Mouse (Mus musculus): ENCODE data around the gene Rnf7. TPM values are rescaled to one million over a fixed set of nuclear protein-coding genes. Genes with fewer than 3 reads are reported as not detected.
"Not testable (repeated sequence)": the region's sequence is repeated elsewhere in the genome, so short reads cannot be mapped to it uniquely, and the experiment has no call there.

Gene Rnf7
- polyA plus RNA-seq, 1 experiment from 2014 or later: 242 TPM

- no peaks in the 10 kb centered on the region for H3K27me3 ChIP-seq
- H3K9me3 ChIP-seq: no peaks in the 10 kb centered on the region; the same call in 1 of the 2 replicates
- no peak for ATAC-seq (ENCODE audit: low FRiP score, low read depth)
- H3K36me3 ChIP-seq: no peaks in the 10 kb centered on the region
- peaks cover 7% of the 10 kb centered on the region for H3K4me1 ChIP-seq
- 81% methylated on average over 6 of the region's 6 CpGs for WGBS
- no peak overlapping the region for H3K27ac ChIP-seq (replicated peaks)
- H3K9ac ChIP-seq (replicated peaks): no peak overlapping the region
- H3K4me3 ChIP-seq: no peak overlapping the region
- H3K4me2 ChIP-seq (replicated peaks): no peak overlapping the region
These were observed 24.6 kb upstream of the Rnf7 start for GRCm38 (mm10) chr9:96502856-96503610.

GRCm38 (mm10) chr9:96501217-96501616 lies 22.7 kb upstream of the Rnf7 start:
- ATAC-seq (ENCODE audit: low FRiP score, low read depth): no peak
- H3K27me3 ChIP-seq: no peaks in the 10 kb centered on the region
- H3K9ac ChIP-seq (replicated peaks): no peak overlapping the region
- H3K36me3 ChIP-seq: no peaks in the 10 kb centered on the region
- H3K27ac ChIP-seq (replicated peaks): no peak overlapping the region
- WGBS: 85% methylated on average over 7 of the region's 7 CpGs
- H3K4me2 ChIP-seq (replicated peaks): no peak overlapping the region
- H3K4me1 ChIP-seq: peaks cover 5% of the 10 kb centered on the region
- H3K9me3 ChIP-seq: no peaks in the 10 kb centered on the region; the same call in 1 of the 2 replicates
- H3K4me3 ChIP-seq: no peak overlapping the region

- Histone ChIP-seq H3K36me3 (no peaks in the 10 kb centered on the region), H3K4me3 (no peak overlapping the region), H3K9me3 (no peaks in the 10 kb centered on the region), H3K27ac (replicated peaks) (no peak overlapping the region), H3K27me3 (no peaks in the 10 kb centered on the region), H3K4me1 (no peaks in the 10 kb centered on the region), H3K4me2 (replicated peaks) (no peak overlapping the region), H3K9ac (replicated peaks) (no peak overlapping the region)
- 49% methylated on average over 3 of the region's 3 CpGs for WGBS
- no peak for ATAC-seq (ENCODE audit: low FRiP score, low read depth)
These were observed 14.7 kb upstream of the Rnf7 start for GRCm38 (mm10) chr9:96493212-96493611.

GRCm38 (mm10) chr9:96491810-96492209 lies 13.3 kb upstream of the Rnf7 start:
- ATAC-seq (ENCODE audit: low FRiP score, low read depth): no peak
- Histone ChIP-seq H3K9ac (replicated peaks) (no peak overlapping the region), H3K4me2 (replicated peaks) (0 out of 2 replicates have a peak overlapping the region, but pooled peaks have one; percentile 12), H3K27ac (replicated peaks) (no peak overlapping the region), H3K4me3 (no peak overlapping the region), H3K27me3 (no peaks in the 10 kb centered on the region), H3K36me3 (no peaks in the 10 kb centered on the region), H3K4me1 (no peaks in the 10 kb centered on the region), H3K9me3 (no peaks in the 10 kb centered on the region)
- WGBS: 38% methylated on average over 12 of the region's 12 CpGs

GRCm38 (mm10) chr9:96487869-96488268 lies 9.4 kb upstream of the Rnf7 start:
- H3K9ac ChIP-seq (replicated peaks); H3K4me3 ChIP-seq; H3K27ac ChIP-seq (replicated peaks); H3K36me3 ChIP-seq; ATAC-seq (ENCODE audit: low FRiP score, low read depth); H3K27me3 ChIP-seq; H3K4me2 ChIP-seq (replicated peaks); H3K4me1 ChIP-seq; H3K9me3 ChIP-seq: not testable (repeated sequence)
- 93% methylated on average over 5 of the region's 5 CpGs for WGBS

GRCm38 (mm10) chr9:96483648-96484047 lies 5.2 kb upstream of the Rnf7 start:
- Histone ChIP-seq H3K9me3 (no peaks in the 10 kb centered on the region), H3K4me2 (replicated peaks) (no peak overlapping the region), H3K27ac (replicated peaks) (no peak overlapping the region), H3K4me3 (no peak overlapping the region), H3K27me3 (0 out of 2 replicates have a peak, but pooled peaks cover 4% of the 10 kb centered on the region), H3K9ac (replicated peaks) (no peak overlapping the region), H3K4me1 (0 out of 2 replicates have a peak, but pooled peaks cover 2% of the 10 kb centered on the region), H3K36me3 (no peaks in the 10 kb centered on the region)
- ATAC-seq (ENCODE audit: low FRiP score, low read depth): no peak
- 55% methylated on average over 2 of the region's 2 CpGs for WGBS

- H3K9ac ChIP-seq (replicated peaks): no peak overlapping the region
These were observed 4.6 kb upstream of the Rnf7 start for GRCm38 (mm10) chr9:96483028-96483427.

GRCm38 (mm10) chr9:96472356-96472755 lies 6.1 kb downstream of the Rnf7 start:
- Histone ChIP-seq H3K4me2 (replicated peaks) (no peak overlapping the region), H3K4me1 (peaks cover 12% of the 10 kb centered on the region), H3K4me3 (no peak overlapping the region), H3K27me3 (no peaks in the 10 kb centered on the region), H3K36me3 (peaks cover 33% of the 10 kb centered on the region), H3K9me3 (no peaks in the 10 kb centered on the region), H3K27ac (replicated peaks) (no peak overlapping the region), H3K9ac (replicated peaks) (no peak overlapping the region)
- ATAC-seq (ENCODE audit: low FRiP score, low read depth): no peak
- 86% methylated on average over 3 of the region's 3 CpGs for WGBS

More at GRCm38 (mm10) chr9:96483028-96483427, 4.6 kb upstream of the Rnf7 start:
- no peak overlapping the region for H3K27ac ChIP-seq (replicated peaks)
- H3K27me3 ChIP-seq: 0 out of 2 replicates have a peak, but pooled peaks cover 4% of the 10 kb centered on the region
- 0 out of 2 replicates have a peak, but pooled peaks cover 2% of the 10 kb centered on the region for H3K4me1 ChIP-seq
- no peak overlapping the region for H3K4me2 ChIP-seq (replicated peaks)
- no peaks in the 10 kb centered on the region for H3K36me3 ChIP-seq
- 71% methylated on average over 3 of the region's 3 CpGs for WGBS
- ATAC-seq (ENCODE audit: low FRiP score, low read depth): no peak
- H3K4me3 ChIP-seq: no peak overlapping the region
- H3K9me3 ChIP-seq: no peaks in the 10 kb centered on the region

GRCm38 (mm10) chr9:96471681-96472080 lies 6.8 kb downstream of the Rnf7 start:
- not testable (repeated sequence) for ATAC-seq (ENCODE audit: low FRiP score, low read depth); H3K4me1 ChIP-seq
- H3K36me3 ChIP-seq: peaks cover 38% of the 10 kb centered on the region

GRCm38 (mm10) chr9:96470266-96470974 lies 8.1 kb downstream of the Rnf7 start:
- Histone ChIP-seq H3K4me1 (0 out of 2 replicates have a peak, but pooled peaks cover 2% of the 10 kb centered on the region), H3K27me3 (no peaks in the 10 kb centered on the region), H3K4me2 (replicated peaks) (no peak overlapping the region), H3K36me3 (peaks cover 35% of the 10 kb centered on the region), H3K27ac (replicated peaks) (no peak overlapping the region), H3K4me3 (no peak overlapping the region), H3K9me3 (no peaks in the 10 kb centered on the region), H3K9ac (replicated peaks) (no peak overlapping the region)
- WGBS: 92% methylated on average over 8 of the region's 8 CpGs
- no peak for ATAC-seq (ENCODE audit: low FRiP score, low read depth)

More at GRCm38 (mm10) chr9:96471681-96472080, 6.8 kb downstream of the Rnf7 start:
- not testable (repeated sequence) for H3K4me2 ChIP-seq (replicated peaks); H3K27ac ChIP-seq (replicated peaks); H3K9ac ChIP-seq (replicated peaks); H3K9me3 ChIP-seq; H3K4me3 ChIP-seq; H3K27me3 ChIP-seq
- 79% methylated on average over 4 of the region's 4 CpGs for WGBS

- H3K9ac ChIP-seq (replicated peaks): no peak overlapping the region
- peaks cover 35% of the 10 kb centered on the region for H3K36me3 ChIP-seq
- WGBS: 79% methylated on average over 8 of the region's 8 CpGs
- ATAC-seq (ENCODE audit: low FRiP score, low read depth): no peak
- no peaks in the 10 kb centered on the region for H3K4me1 ChIP-seq
- H3K4me2 ChIP-seq (replicated peaks): no peak overlapping the region
- no peak overlapping the region for H3K27ac ChIP-seq (replicated peaks)
- no peaks in the 10 kb centered on the region for H3K9me3 ChIP-seq
- no peaks in the 10 kb centered on the region for H3K27me3 ChIP-seq
- no peak overlapping the region for H3K4me3 ChIP-seq
These were observed 8.8 kb downstream of the Rnf7 start for GRCm38 (mm10) chr9:96469556-96470265.

- H3K4me3 ChIP-seq: no peak overlapping the region
- H3K36me3 ChIP-seq: peaks cover 36% of the 10 kb centered on the region
- no peak overlapping the region for H3K4me2 ChIP-seq (replicated peaks)
- H3K9me3 ChIP-seq: peaks cover 10% of the 10 kb centered on the region
- no peaks in the 10 kb centered on the region for H3K27me3 ChIP-seq
- WGBS: 80% methylated on average over 10 of the region's 10 CpGs
- H3K27ac ChIP-seq (replicated peaks): no peak overlapping the region
- H3K9ac ChIP-seq (replicated peaks): no peak overlapping the region
- peaks cover 6% of the 10 kb centered on the region; the same call in 1 of the 2 replicates for H3K4me1 ChIP-seq
- ATAC-seq (ENCODE audit: low FRiP score, low read depth): no peak
These were observed 14.8 kb downstream of the Rnf7 start for GRCm38 (mm10) chr9:96463708-96464107.

Data from midbrain, embryonic 12.5 days (tissue).